Mouse (Mus musculus) layer of hippocampus, adult 9-11 months (tissue): ENCODE results near the gene Ddi2.

Experiments used
- DNase-seq: peaks from one replicate; pipeline ENCODE4 v3.0.0; 2022

Ddi2 gene

GRCm38 (mm10) chr4:141651286-141651685, 71.9 kb downstream of the Ddi2 start:
- no peak for DNase-seq

GRCm38 (mm10) chr4:141649244-141649643, 74.0 kb downstream of the Ddi2 start:
- no peak for DNase-seq

GRCm38 (mm10) chr4:141648262-141648661, 75.0 kb downstream of the Ddi2 start:
- no peak for DNase-seq

GRCm38 (mm10) chr4:141647187-141647586, 76.0 kb downstream of the Ddi2 start:
- no peak for DNase-seq

- no peak for DNase-seq
Measured at GRCm38 (mm10) chr4:141645988-141646387, 77.2 kb downstream of the Ddi2 start.

GRCm38 (mm10) chr4:141643118-141643855, 79.9 kb downstream of the Ddi2 start:
- DNase-seq = peak; percentile 88

- no peak for DNase-seq
Measured at GRCm38 (mm10) chr4:141641961-141642811, 81.0 kb downstream of the Ddi2 start.

GRCm38 (mm10) chr4:141641353-141641771, 81.9 kb downstream of the Ddi2 start:
- no peak for DNase-seq

GRCm38 (mm10) chr4:141639474-141639873, 83.7 kb downstream of the Ddi2 start:
- DNase-seq = no peak

GRCm38 (mm10) chr4:141636693-141637092, 86.5 kb downstream of the Ddi2 start:
- no peak for DNase-seq

GRCm38 (mm10) chr4:141635991-141636390, 87.2 kb downstream of the Ddi2 start:
- no peak for DNase-seq

GRCm38 (mm10) chr4:141632111-141632873, 90.9 kb downstream of the Ddi2 start:
- no peak for DNase-seq

- no peak for DNase-seq
Measured at GRCm38 (mm10) chr4:141631250-141631649, 92.0 kb downstream of the Ddi2 start.

GRCm38 (mm10) chr4:141630021-141630420, 93.2 kb downstream of the Ddi2 start:
- DNase-seq = no peak

GRCm38 (mm10) chr4:141628661-141629060, 94.6 kb downstream of the Ddi2 start:
- no peak for DNase-seq
